Mouse (Mus musculus): ENCODE data around the gene Tmem88b. TPM values are rescaled to one million over a fixed set of nuclear protein-coding genes. Genes with fewer than 3 reads are reported as not detected.
"Not testable (repeated sequence)": the region's sequence is repeated elsewhere in the genome, so short reads cannot be mapped to it uniquely, and the experiment has no call there.

Gene Tmem88b
- total and polyA plus RNA-seq, 3 experiments, result 0.84 to 1.1 (median 0.96) TPM

GRCm38 (mm10) chr4:155793730-155794129 is 8.1 kb upstream of the Tmem88b start:
- DNase-seq, result no peak
- H3K4me3 ChIP-seq, result no peak overlapping the region
- no peaks in the 10 kb centered on the region for H3K27me3 ChIP-seq (ENCODE audit: control insufficient read depth, insufficient read depth, low read length)
- H3K27ac ChIP-seq, result no peak overlapping the region
- H3K4me1 ChIP-seq (ENCODE audit: control insufficient read depth, insufficient read depth, low read length), result no peaks in the 10 kb centered on the region
- WGBS, result 56% methylated on average over 2 of the region's 2 CpGs
- no peaks in the 10 kb centered on the region for H3K36me3 ChIP-seq (ENCODE audit: control insufficient read depth, insufficient read depth, low read length)
- H3K9ac ChIP-seq (ENCODE audit: low read depth, low read length), result no peak overlapping the region
- TF ChIP-seq EP300 (IDR thresholded peaks at IDR 0.05; ENCODE audit: insufficient read depth, low read depth, low read length) (no peak), POLR2A (IDR thresholded peaks at IDR 0.05; ENCODE audit: insufficient read depth, low read depth, low read length) (no peak), CTCF (IDR thresholded peaks at IDR 0.05) (no peak)
- no peaks in the 10 kb centered on the region for H3K79me2 ChIP-seq (replicated peaks; ENCODE audit: control insufficient read depth, insufficient read depth, low read length)
- intact Hi-C loops (cut with DNase I), result no loop called here

DNA sequence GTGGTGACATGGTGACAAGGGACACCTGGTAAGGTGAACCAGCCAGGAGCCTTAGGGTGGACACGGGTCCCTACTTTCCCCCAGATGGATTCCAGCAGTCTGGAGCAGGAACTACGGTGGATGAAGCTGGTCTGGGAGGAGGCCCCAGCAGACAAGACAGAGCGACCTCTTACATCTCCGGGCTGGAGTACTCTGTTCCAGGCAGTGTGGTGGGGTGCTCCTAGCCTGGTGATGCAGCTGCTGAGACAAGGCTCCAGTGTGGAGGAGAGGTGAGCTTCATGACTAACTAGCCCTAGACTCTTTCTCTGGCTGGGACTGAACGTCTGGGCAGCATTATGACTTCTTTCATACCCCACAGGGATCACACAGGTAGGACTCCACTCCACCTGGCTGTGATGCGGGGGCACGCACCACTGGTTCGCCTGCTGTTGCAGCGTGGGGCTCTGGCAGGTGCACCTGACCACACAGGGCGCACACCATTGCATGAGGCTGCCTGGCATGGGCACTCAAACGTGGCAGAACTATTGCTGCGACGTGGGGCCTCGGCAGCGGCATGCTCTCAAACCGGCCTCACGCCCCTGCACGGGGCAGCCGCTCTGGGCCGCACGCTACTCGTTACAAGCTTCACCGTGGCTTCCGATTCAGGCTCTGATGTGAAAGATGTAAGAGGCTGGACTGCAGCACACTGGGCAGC is 5.7 kb upstream of the Tmem88b start:
- intact Hi-C loops (cut with DNase I), result no loop called here
- no peak for DNase-seq
- Histone ChIP-seq H3K4me3 (no peak overlapping the region), H3K79me2 (replicated peaks; ENCODE audit: control insufficient read depth, insufficient read depth, low read length) (no peaks in the 10 kb centered on the region), H3K9ac (ENCODE audit: low read depth, low read length) (no peak overlapping the region), H3K4me1 (ENCODE audit: control insufficient read depth, insufficient read depth, low read length) (no peaks in the 10 kb centered on the region), H3K36me3 (ENCODE audit: control insufficient read depth, insufficient read depth, low read length) (no peaks in the 10 kb centered on the region), H3K27ac (no peak overlapping the region), H3K27me3 (ENCODE audit: control insufficient read depth, insufficient read depth, low read length) (no peaks in the 10 kb centered on the region)
- 72% methylated on average over 24 of the region's 24 CpGs for WGBS
- TF ChIP-seq POLR2A (IDR thresholded peaks at IDR 0.05; ENCODE audit: insufficient read depth, low read depth, low read length) (no peak), EP300 (IDR thresholded peaks at IDR 0.05; ENCODE audit: insufficient read depth, low read depth, low read length) (no peak), CTCF (IDR thresholded peaks at IDR 0.05) (no peak)

DNA sequence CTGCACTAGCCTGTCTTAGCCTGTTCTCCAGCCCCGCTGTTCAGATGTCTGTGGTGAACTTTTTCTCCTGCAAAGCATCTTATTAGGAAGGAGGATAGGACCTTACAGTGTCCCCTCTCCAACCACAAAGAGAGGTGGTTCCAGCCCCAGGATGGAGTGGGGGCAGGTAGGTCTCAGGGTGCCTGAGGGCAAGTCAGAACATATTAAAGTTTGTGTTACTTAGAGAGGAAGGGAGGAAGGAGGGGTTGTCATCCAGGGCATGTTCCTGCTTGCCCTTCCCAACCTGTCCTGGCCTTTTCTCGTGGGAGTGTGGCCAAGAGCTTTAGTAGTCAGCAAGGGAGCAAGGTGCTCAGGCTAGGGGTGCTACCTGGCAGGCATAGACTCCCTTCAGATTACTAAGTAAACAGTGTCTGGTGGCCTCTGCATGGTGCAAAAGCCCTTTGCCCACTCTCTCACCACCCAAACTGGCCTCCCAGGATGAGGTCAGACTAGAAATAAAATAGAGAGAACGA is 5.0 kb upstream of the Tmem88b start:
- H3K4me1 ChIP-seq (ENCODE audit: control insufficient read depth, insufficient read depth, low read length), result no peaks in the 10 kb centered on the region
- TF ChIP-seq POLR2A (IDR thresholded peaks at IDR 0.05; ENCODE audit: insufficient read depth, low read depth, low read length), result no peak
- TF ChIP-seq CTCF (IDR thresholded peaks at IDR 0.05), result no peak
- TF ChIP-seq EP300 (IDR thresholded peaks at IDR 0.05; ENCODE audit: insufficient read depth, low read depth, low read length), result no peak
- H3K27me3 ChIP-seq (ENCODE audit: control insufficient read depth, insufficient read depth, low read length), result no peaks in the 10 kb centered on the region
- WGBS, result 66% methylated on average over 3 of the region's 3 CpGs
- intact Hi-C loops (cut with DNase I), result no loop called here
- H3K36me3 ChIP-seq (ENCODE audit: control insufficient read depth, insufficient read depth, low read length), result no peaks in the 10 kb centered on the region
- no peak overlapping the region for H3K9ac ChIP-seq (ENCODE audit: low read depth, low read length)
- DNase-seq, result no peak
- H3K27ac ChIP-seq, result no peak overlapping the region
- H3K4me3 ChIP-seq, result no peak overlapping the region
- no peaks in the 10 kb centered on the region for H3K79me2 ChIP-seq (replicated peaks; ENCODE audit: control insufficient read depth, insufficient read depth, low read length)

DNA sequence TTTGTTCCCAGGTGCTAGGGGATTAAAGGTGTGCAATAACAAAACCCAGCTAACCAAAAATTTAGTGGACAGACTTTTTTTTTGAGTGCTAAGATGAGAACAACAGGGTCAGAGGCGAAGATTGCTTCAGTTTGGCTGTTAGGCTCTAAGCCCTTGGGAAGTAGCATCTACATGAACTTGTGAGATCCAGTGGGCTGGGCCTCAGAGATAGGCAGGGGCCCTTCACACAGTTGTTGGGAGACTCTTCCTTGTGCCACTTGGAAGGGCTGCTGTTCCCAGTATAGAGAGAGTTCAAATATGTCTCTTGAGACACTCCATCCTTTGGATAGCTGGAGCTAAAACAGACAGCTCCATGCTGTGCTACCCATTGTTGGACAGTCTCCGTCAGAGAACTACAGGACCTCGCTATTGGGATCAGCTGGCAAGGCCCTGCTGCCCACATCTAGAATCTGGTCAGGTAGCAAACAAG is 4.4 kb upstream of the Tmem88b start, which contains the start of gene Ankrd65:
Gene Ankrd65 (plus strand): TSS at position 419 of the 469 bp plus-strand sequence.
- Histone ChIP-seq H3K4me3 (no peak within 1 kb of the TSS), H3K9ac (ENCODE audit: low read depth, low read length) (no peak within 1 kb of the TSS), H3K4me1 (ENCODE audit: control insufficient read depth, insufficient read depth, low read length) (no peaks in the 10 kb centered on the region), H3K36me3 (ENCODE audit: control insufficient read depth, insufficient read depth, low read length) (no peaks in the 10 kb centered on the region), H3K27me3 (ENCODE audit: control insufficient read depth, insufficient read depth, low read length) (no peaks in the 10 kb centered on the region), H3K27ac (no peak within 1 kb of the TSS), H3K79me2 (replicated peaks; ENCODE audit: control insufficient read depth, insufficient read depth, low read length) (no peaks in the 10 kb centered on the region)
- no peak for DNase-seq
- no peak for TF ChIP-seq CTCF (IDR thresholded peaks at IDR 0.05)
- no peak for TF ChIP-seq POLR2A (IDR thresholded peaks at IDR 0.05; ENCODE audit: insufficient read depth, low read depth, low read length)
- TF ChIP-seq EP300 (IDR thresholded peaks at IDR 0.05; ENCODE audit: insufficient read depth, low read depth, low read length), result no peak
- 88% methylated on average over 3 of the region's 3 CpGs for WGBS
- intact Hi-C loops (cut with DNase I), result no loop called here

- H3K36me3 ChIP-seq (ENCODE audit: control insufficient read depth, insufficient read depth, low read length); H3K4me3 ChIP-seq; H3K4me1 ChIP-seq (ENCODE audit: control insufficient read depth, insufficient read depth, low read length); intact Hi-C loops (cut with DNase I); H3K27me3 ChIP-seq (ENCODE audit: control insufficient read depth, insufficient read depth, low read length); H3K9ac ChIP-seq (ENCODE audit: low read depth, low read length); H3K27ac ChIP-seq; DNase-seq; H3K79me2 ChIP-seq (replicated peaks; ENCODE audit: control insufficient read depth, insufficient read depth, low read length): not testable (repeated sequence)
- WGBS, result 78% methylated on average over 4 of the region's 4 CpGs
Observed at GRCm38 (mm10) chr4:155788833-155789232, 3.2 kb upstream of the Tmem88b start.

DNA sequence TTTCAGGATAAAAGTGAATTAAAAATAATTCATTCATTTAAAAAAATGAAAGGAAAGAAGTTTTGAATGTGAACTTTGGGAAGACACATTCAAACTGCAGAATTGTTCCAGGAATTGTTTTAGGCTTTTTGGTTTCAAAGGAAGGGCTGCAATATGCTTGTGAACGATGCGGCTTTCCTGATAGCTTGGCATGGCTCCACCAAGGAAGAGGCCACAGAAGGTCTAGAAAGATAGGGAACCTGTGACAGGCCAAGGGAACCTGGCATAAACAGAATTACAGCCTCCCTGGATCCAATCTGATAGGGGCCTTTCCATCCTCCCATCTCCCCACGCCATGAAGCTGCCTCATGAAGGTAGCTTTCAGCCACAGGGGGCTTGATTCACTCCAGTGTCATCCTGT is 2.6 kb upstream of the Tmem88b start:
- Histone ChIP-seq H3K27ac (no peak overlapping the region), H3K27me3 (ENCODE audit: control insufficient read depth, insufficient read depth, low read length) (no peaks in the 10 kb centered on the region), H3K9ac (ENCODE audit: low read depth, low read length) (no peak overlapping the region), H3K36me3 (ENCODE audit: control insufficient read depth, insufficient read depth, low read length) (no peaks in the 10 kb centered on the region), H3K79me2 (replicated peaks; ENCODE audit: control insufficient read depth, insufficient read depth, low read length) (no peaks in the 10 kb centered on the region), H3K4me3 (no peak overlapping the region), H3K4me1 (ENCODE audit: control insufficient read depth, insufficient read depth, low read length) (peaks cover 3% of the 10 kb centered on the region; the same call in 1 of the 2 replicates)
- intact Hi-C loops (cut with DNase I), result no loop called here
- no peak for DNase-seq
- TF ChIP-seq EP300 (IDR thresholded peaks at IDR 0.05; ENCODE audit: insufficient read depth, low read depth, low read length), result no peak
- no peak for TF ChIP-seq POLR2A (IDR thresholded peaks at IDR 0.05; ENCODE audit: insufficient read depth, low read depth, low read length)
- TF ChIP-seq CTCF (IDR thresholded peaks at IDR 0.05), result no peak
- WGBS, result 38% methylated on average over 3 of the region's 3 CpGs
